Mouse (Mus musculus) spleen, postnatal 14 days (tissue): Measurements from ENCODE around the gene Dnase1l1.
A peak's percentile ranks its signal among the peaks of the same experiment; 100 is the strongest.

ENCODE experiments used
- DNase-seq, 2 experiments: peaks; one replicate each; pipeline ENCODE4 v3.0.0; 2021 to 2022; ENCODE audit warnings: low spot score in 2 of 2

The Dnase1l1 gene

GRCm38 (mm10) chrX:74281732-74282394 is at the start of gene Dnase1l1, which contains the start of gene Taz:
Gene Dnase1l1, minus strand, starts transcription at chrX:74282337.
Gene Taz, plus strand, starts transcription at chrX:74281912.
- peak; percentile 47 to 62 for DNase-seq

GRCm38 (mm10) chrX:74330166-74330930 is 48.2 kb upstream of the Dnase1l1 start:
- DNase-seq, result no peak

- no peak for DNase-seq
Measured at GRCm38 (mm10) chrX:74329215-74329671, 47.1 kb upstream of the Dnase1l1 start.

- peak; percentile 36 to 49 for DNase-seq
Measured at GRCm38 (mm10) chrX:74328725-74329161, 46.6 kb upstream of the Dnase1l1 start, which contains the start of gene Plxna3. Gene Plxna3, plus strand, starts transcription at chrX:74329066.

GRCm38 (mm10) chrX:74312540-74313464 is 30.7 kb upstream of the Dnase1l1 start, which contains the start of gene Fam50a:
Gene Fam50a, plus strand, starts transcription at chrX:74313033.
- DNase-seq, result peak; percentile 73 to 78

- DNase-seq, result peak; percentile 48 to 60
Measured at GRCm38 (mm10) chrX:74304867-74305700, 22.9 kb upstream of the Dnase1l1 start, which contains the start of gene Gdi1. Gene Gdi1, plus strand, starts transcription at chrX:74304998.

- DNase-seq, result no peak
Measured at GRCm38 (mm10) chrX:74299721-74300120, 17.6 kb upstream of the Dnase1l1 start.

GRCm38 (mm10) chrX:74298348-74298747 is 16.2 kb upstream of the Dnase1l1 start:
- DNase-seq, result no peak

GRCm38 (mm10) chrX:74296538-74297448 is 14.7 kb upstream of the Dnase1l1 start, which contains the start of gene Atp6ap1:
Gene Atp6ap1, plus strand, starts transcription at chrX:74297097.
- peak; percentile 86 to 87 for DNase-seq

- no peak for DNase-seq
Measured at GRCm38 (mm10) chrX:74293431-74293830, 11.3 kb upstream of the Dnase1l1 start.

- DNase-seq, result no peak
Measured at GRCm38 (mm10) chrX:74283092-74283437, 928 bp upstream of the Dnase1l1 start.

- DNase-seq, result peak; percentile 71 to 77
Measured at GRCm38 (mm10) chrX:74282395-74283091, 406 bp upstream of the Dnase1l1 start.

- DNase-seq, result no peak
Measured at GRCm38 (mm10) chrX:74281041-74281731, 951 bp downstream of the Dnase1l1 start.

GRCm38 (mm10) chrX:74277916-74278315 is 4.2 kb downstream of the Dnase1l1 start:
- no peak for DNase-seq

- DNase-seq, result no peak
Measured at GRCm38 (mm10) chrX:74273422-74274322, 8.5 kb downstream of the Dnase1l1 start.

- DNase-seq, result no peak
Measured at GRCm38 (mm10) chrX:74270902-74271551, 11.1 kb downstream of the Dnase1l1 start.
